Mouse (Mus musculus) lung, embryonic 16.5 days (tissue): ENCODE data around the gene Slc9a5. TPM values are rescaled to one million over a fixed set of nuclear protein-coding genes. Genes with fewer than 3 reads are reported as not detected.

Experiments used
- ATAC-seq: fragments of 200-750 bp; cut with Nextera tagmentation; 2 replicates; pipeline ENCODE4 v1.8.0; 2017; ENCODE audit warnings: low read depth, mild to moderate bottlenecking, moderate library complexity
- H3K27ac ChIP-seq: fragments of 300-500 bp; sonication (generic); 2 replicates; pipeline ENCODE4 v1.5.1; 2014; ENCODE audit warnings: mild to moderate bottlenecking, control low read depth, low read length
- H3K27me3 ChIP-seq: fragments of 300-500 bp; sonication (generic); 2 replicates; pipeline ENCODE4 v1.6.1; 2014; ENCODE audit warnings: low read depth, low read length, mixed read lengths; ENCODE audit not compliant: control insufficient read depth, insufficient read depth
- H3K36me3 ChIP-seq: fragments of 300-500 bp; sonication (generic); 2 replicates; pipeline ENCODE4 v1.6.1; 2014; ENCODE audit warnings: low read length; ENCODE audit not compliant: control insufficient read depth, insufficient read depth
- H3K4me1 ChIP-seq: fragments of 300-500 bp; sonication (generic); replicated peaks from 2 replicates; pipeline ENCODE4 v1.6.1; 2014; ENCODE audit warnings: low read length, mixed read lengths; ENCODE audit not compliant: control insufficient read depth, insufficient read depth
- H3K4me2 ChIP-seq: fragments of 300-500 bp; sonication (generic); 2 replicates; pipeline ENCODE4 v1.6.1; 2014; ENCODE audit warnings: low read depth, low read length, control low read depth
- H3K4me3 ChIP-seq: fragments of 300-500 bp; sonication (generic); 2 replicates; pipeline ENCODE4 v1.5.1; 2014; ENCODE audit warnings: mild to moderate bottlenecking, low read length, control low read depth
- H3K9ac ChIP-seq: fragments of 300-500 bp; sonication (generic); 2 replicates; pipeline ENCODE4 v1.6.1; 2014; ENCODE audit warnings: low read length, control low read depth
- H3K9me3 ChIP-seq: fragments of 300-500 bp; sonication (generic); 2 replicates; pipeline ENCODE4 v1.6.1; 2016; ENCODE audit warnings: low read length; ENCODE audit not compliant: control insufficient read depth
- WGBS: fragments of 180-500 bp; shearing (Covaris S2); extraction: QIAGEN DNeasy Blood & Tissue Kit; methylation state at CpG from one replicate; pipeline ENCODE4 v1.1.7; 2014; 5-methylcytosine and 5-hydroxymethylcytosine counted together
- microRNA counts: library from miRNA; unstranded; fragments of <30 nt; microRNA quantifications from one replicate; lab custom pipeline; 2016
- microRNA-seq: library from miRNA; unstranded; fragments of <30 nt; microRNA quantifications from one replicate; pipeline ENCODE4, GENCODE M21; 2016
- polyA plus RNA-seq: library from polyadenylated mRNA; unstranded; fragments of >200 nt; fragmentation: Nextera tagmentation; extraction: Ambion mirVana; gene quantifications from 2 replicates; pipeline ENCODE4 v1.2.1, GENCODE M21; 2015

Slc9a5 gene
- polyA plus RNA-seq, 1 experiment from 2014 or later, result 6.3 TPM

GRCm38 (mm10) chr8:105408331-105408730 lies 59.7 kb downstream of the Slc9a5 start:
- peaks cover 9% of the 10 kb centered on the region for H3K27me3 ChIP-seq

DNA sequence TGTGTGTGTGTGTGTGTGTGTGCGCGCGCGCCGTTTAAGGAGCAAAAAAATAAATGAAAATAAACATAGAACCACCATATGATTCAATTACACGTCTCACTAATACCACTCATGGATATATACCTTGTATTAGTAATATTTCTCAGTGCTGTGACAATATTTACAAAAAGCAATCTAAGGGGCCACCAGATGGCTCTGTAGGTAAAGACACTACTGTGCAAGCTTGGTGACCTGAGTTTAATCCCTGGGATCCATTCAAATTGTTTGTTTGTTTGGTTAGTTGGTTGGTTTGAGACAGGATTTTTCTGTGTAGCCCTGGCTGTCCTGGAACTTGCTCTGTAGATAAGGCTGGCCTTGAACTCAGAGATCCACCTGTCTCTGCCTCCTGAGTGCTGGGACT lies 61.3 kb downstream of the Slc9a5 start:
- WGBS, result 80% methylated on average over 6 of the region's 6 CpGs
- H3K4me1 ChIP-seq, result peaks cover 19% of the 10 kb centered on the region
- peaks cover 10% of the 10 kb centered on the region for H3K27me3 ChIP-seq
- no peak overlapping the region for H3K4me3 ChIP-seq
- H3K4me2 ChIP-seq, result no peak overlapping the region
- H3K9ac ChIP-seq, result no peak overlapping the region
- H3K36me3 ChIP-seq, result no peaks in the 10 kb centered on the region
- ATAC-seq, result no peak
- no peak overlapping the region for H3K27ac ChIP-seq
- H3K9me3 ChIP-seq, result no peaks in the 10 kb centered on the region

More at GRCm38 (mm10) chr8:105408331-105408730, 59.7 kb downstream of the Slc9a5 start:
- Histone ChIP-seq H3K4me2 (no peak overlapping the region), H3K36me3 (no peaks in the 10 kb centered on the region), H3K4me1 (peaks cover 13% of the 10 kb centered on the region), H3K9ac (no peak overlapping the region), H3K9me3 (no peaks in the 10 kb centered on the region), H3K4me3 (no peak overlapping the region), H3K27ac (no peak overlapping the region)
- no peak for ATAC-seq
- 50% methylated on average over 7 of the region's 7 CpGs for WGBS

DNA sequence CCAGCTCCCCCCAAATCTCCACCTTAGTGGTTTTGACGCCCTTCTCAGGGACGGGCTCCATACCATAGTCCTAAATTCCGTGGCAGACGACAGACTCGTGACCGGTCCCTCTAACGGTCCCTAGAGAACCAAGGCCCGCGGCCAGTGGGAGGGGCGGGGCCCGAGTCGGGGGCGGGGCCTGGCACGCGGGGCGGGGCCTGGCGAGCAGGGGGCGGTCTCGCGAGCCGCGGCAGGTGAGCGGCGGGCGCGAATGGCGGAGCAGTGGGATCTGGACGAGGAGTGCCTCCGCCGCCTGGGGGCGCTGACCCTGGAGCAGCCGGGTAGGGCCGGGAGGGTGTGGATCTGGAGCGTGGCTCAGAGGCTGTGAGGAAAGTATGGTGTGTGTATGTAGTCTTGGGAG lies 64.7 kb downstream of the Slc9a5 start, which contains the start of the genes Kctd19 and Lrrc36:
Gene Kctd19, minus strand, starts transcription at position 112 of the 400 bp plus-strand sequence.
Gene Lrrc36, plus strand, starts transcription at position 181 of the 400 bp plus-strand sequence.
- H3K36me3 ChIP-seq, result no peaks in the 10 kb centered on the region
- no peak within 1 kb of the TSS for H3K27ac ChIP-seq
- H3K27me3 ChIP-seq, result peaks cover 10% of the 10 kb centered on the region
- peak within 1 kb of the TSS; percentile 68 for H3K4me2 ChIP-seq
- H3K9me3 ChIP-seq, result no peaks in the 10 kb centered on the region
- H3K4me1 ChIP-seq, result peaks cover 9% of the 10 kb centered on the region
- peak; percentile 86 for ATAC-seq
- 1% methylated on average over 30 of the region's 34 CpGs for WGBS
- peak within 1 kb of the TSS; percentile 43 for H3K9ac ChIP-seq
- H3K4me3 ChIP-seq, result peak within 1 kb of the TSS; percentile 46

DNA sequence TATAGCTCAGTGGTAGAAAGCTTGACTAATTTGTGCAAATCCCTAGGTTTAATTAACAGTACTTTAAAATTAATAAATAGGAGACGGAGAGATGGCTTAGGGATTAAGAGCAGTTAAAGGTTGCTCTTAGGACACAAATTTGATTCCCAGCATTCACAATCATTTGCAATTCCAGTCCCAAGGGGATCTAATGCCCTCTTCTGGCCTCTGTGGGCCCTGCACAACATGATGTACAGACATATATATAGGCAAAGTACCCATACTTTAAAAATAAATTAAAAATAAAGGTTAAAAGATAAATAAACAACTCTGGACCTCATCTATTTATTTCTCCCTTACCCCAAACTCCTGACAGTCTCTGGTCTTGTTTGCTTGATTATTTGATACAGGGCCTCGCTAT lies 70.3 kb downstream of the Slc9a5 start:
- peak overlapping the region; percentile 84 for H3K27ac ChIP-seq
- 70% methylated on average over 2 of the region's 2 CpGs for WGBS
- H3K4me2 ChIP-seq, result no peak overlapping the region
- no peak overlapping the region for H3K9ac ChIP-seq
- H3K9me3 ChIP-seq, result no peaks in the 10 kb centered on the region
- H3K4me1 ChIP-seq, result peaks cover under 1% of the 10 kb centered on the region; the same call in 1 of the 2 replicates
- no peaks in the 10 kb centered on the region; the same call in 1 of the 2 replicates for H3K27me3 ChIP-seq
- no peaks in the 10 kb centered on the region for H3K36me3 ChIP-seq
- no peak for ATAC-seq
- H3K4me3 ChIP-seq, result no peak overlapping the region

MicroRNAs encoded within 50 kb of the gene (microRNA counts, 519-probe panel; counts per million panel counts)
- 2,673 counts per million, percentile 49 among the panel's probes with 10 or more counts for microRNA mmu-miR-328 (lab: Ali Mortazavi, UCI)

Small RNA genes within 50 kb of the gene (microRNA-seq; reads per million reads assigned to microRNA genes)
- gene Gm27320 (not detected), gene Mir328 (206 reads per million, percentile 58 among the genes with 10 or more reads in this experiment)

Other genes with a start within 250 kb of the Slc9a5 start
- not detected in 2 replicates for gene Ces4a, start 217.0 kb upstream of the Slc9a5 start, polyA plus RNA-seq
- 51.4 and 55.5 TPM in 2 replicates for gene Cbfb, start 178.2 kb upstream of the Slc9a5 start, polyA plus RNA-seq
- gene D230025D16Rik, start 123.7 kb upstream of the Slc9a5 start, polyA plus RNA-seq, result 48.8 and 52.9 TPM in 2 replicates
- 22.3 and 24.7 TPM in 2 replicates for gene B3gnt9, start 93.7 kb upstream of the Slc9a5 start, polyA plus RNA-seq
- 31.5 and 34.2 TPM in 2 replicates for gene Tradd, start 84.2 kb upstream of the Slc9a5 start, polyA plus RNA-seq
- gene Fbxl8, start 84.2 kb upstream of the Slc9a5 start, polyA plus RNA-seq, result 4.9 and 6.6 TPM in 2 replicates
- gene Hsf4, start 79.0 kb upstream of the Slc9a5 start, polyA plus RNA-seq, result 0.39 and 0.65 TPM in 2 replicates
- 2.0 and 2.1 TPM in 2 replicates for gene Nol3, start 72.7 kb upstream of the Slc9a5 start, polyA plus RNA-seq
- 8.3 and 9.5 TPM in 2 replicates for gene 4931428F04Rik, start 59.0 kb upstream of the Slc9a5 start, polyA plus RNA-seq
- 34.4 and 35.5 TPM in 2 replicates for gene Exoc3l, start 52.7 kb upstream of the Slc9a5 start, polyA plus RNA-seq
- 69.1 and 76.2 TPM in 2 replicates for gene E2f4, start 51.2 kb upstream of the Slc9a5 start, polyA plus RNA-seq
- 14.8 and 15.6 TPM in 2 replicates for gene Elmo3, start 43.2 kb upstream of the Slc9a5 start, polyA plus RNA-seq
- 2.1 and 2.6 TPM in 2 replicates for gene Lrrc29, start 22.6 kb upstream of the Slc9a5 start, polyA plus RNA-seq
- 115 and 125 TPM in 2 replicates for gene Tmem208, start 22.5 kb upstream of the Slc9a5 start, polyA plus RNA-seq
- gene Fhod1, start 890 bp upstream of the Slc9a5 start, polyA plus RNA-seq, result 12.7 and 15.8 TPM in 2 replicates
- gene Plekhg4, start 24.4 kb downstream of the Slc9a5 start, polyA plus RNA-seq, result 1.1 and 1.5 TPM in 2 replicates
- 0.13 and 0.36 TPM in 2 replicates for gene Kctd19, start 64.7 kb downstream of the Slc9a5 start, polyA plus RNA-seq
- gene Lrrc36, start 64.7 kb downstream of the Slc9a5 start, polyA plus RNA-seq, result 1.5 and 1.6 TPM in 2 replicates
- gene Tppp3, start 122.7 kb downstream of the Slc9a5 start, polyA plus RNA-seq, result 83.3 and 110 TPM in 2 replicates
- 48.3 and 48.4 TPM in 2 replicates for gene Zdhhc1, start 148.1 kb downstream of the Slc9a5 start, polyA plus RNA-seq
- 1.6 and 2.2 TPM in 2 replicates for gene Hsd11b2, start 169.9 kb downstream of the Slc9a5 start, polyA plus RNA-seq
- gene Atp6v0d1, start 217.2 kb downstream of the Slc9a5 start, polyA plus RNA-seq, result 87.3 and 93.0 TPM in 2 replicates